Mouse (Mus musculus) megakaryocyte-erythroid progenitor cell, adult 5-6 weeks (primary cell): ENCODE data around the gene Mrpl2. TPM values are rescaled to one million over a fixed set of nuclear protein-coding genes. Genes with fewer than 3 reads are reported as not detected.
A peak's percentile ranks its signal among the peaks of the same experiment; 100 is the strongest.

ENCODE experiments used
- ATAC-seq: replicated peaks from 2 replicates; pipeline ENCODE4 v1.8.0; 2016; ENCODE audit warnings: mild to moderate bottlenecking, inconsistent platforms; ENCODE audit not compliant: severe bottlenecking, poor library complexity, low FRiP score, low TSS enrichment
- total RNA-seq, 2 experiments: library from RNA; stranded (forward) in 1 of 2; stranded (reverse) in 1 of 2; fragments of 200-1000, 215-1000 nt in 1 of 2; fragments of >200 nt in 1 of 2; fragmentation: Nextera tagmentation in 1 of 2; gene quantifications; 2 replicates each; pipeline ENCODE4 v1.2.3; 2014 to 2017

Gene Mrpl2
- total RNA-seq, 2 experiments from 2014 or later, result 97.0 to 190 TPM

DNA sequence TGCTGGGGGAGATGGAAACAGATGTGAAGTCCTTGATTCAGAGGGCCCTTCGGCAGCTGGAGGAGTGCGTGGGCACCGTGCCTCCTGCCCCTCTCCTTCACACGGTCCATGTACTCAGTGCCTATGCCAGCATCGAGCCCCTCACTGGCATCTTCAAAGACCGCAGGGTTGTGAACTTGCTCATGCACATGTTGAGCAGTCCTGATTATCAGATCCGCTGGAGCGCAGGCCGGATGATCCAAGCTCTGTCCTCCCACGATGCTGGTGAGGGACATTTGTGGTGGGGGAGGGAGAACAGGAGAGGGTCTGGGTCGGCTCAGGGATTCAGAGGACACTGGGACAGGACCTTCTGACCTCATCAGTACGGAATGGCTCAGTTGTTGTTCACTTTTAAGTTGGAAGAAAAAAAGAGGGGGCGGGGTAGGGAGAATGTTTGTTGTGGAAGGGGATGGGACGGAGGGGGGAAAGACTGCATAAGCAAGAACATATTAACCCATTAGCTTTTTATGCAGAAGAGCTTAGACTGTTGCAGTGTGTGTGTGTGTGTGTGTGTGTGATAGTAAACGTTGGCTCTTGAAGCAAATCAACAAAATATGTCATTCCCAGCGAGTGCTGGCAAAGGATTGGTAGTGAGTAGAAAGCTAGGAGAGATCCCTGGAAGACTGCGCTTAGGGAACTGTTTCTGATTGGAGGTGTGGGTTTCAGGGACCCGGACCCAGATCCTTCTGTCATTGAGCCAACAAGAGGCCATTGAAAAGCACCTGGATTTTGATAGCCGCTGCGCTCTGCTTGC, 5.9 kb downstream of the Mrpl2 start:
- no peak for ATAC-seq

DNA sequence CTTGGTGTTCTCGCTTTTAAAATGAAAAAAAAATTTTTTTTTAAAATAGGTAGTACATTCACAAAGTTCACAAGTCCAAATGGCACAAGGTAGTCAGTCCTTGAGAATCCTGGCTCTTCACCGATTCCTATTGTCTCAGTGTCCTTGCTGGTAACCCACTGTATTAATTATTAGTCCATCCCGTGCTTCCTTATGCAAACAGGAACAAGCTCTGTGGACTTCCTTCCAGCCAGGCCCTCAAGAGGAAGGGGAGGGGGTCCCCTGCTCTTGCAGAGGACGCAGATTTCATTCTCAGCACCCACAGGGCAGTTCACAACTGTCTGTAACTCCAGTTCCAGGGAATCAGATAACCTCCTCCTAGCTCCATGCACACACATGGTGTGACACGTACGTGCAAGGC, 10.0 kb downstream of the Mrpl2 start:
- ATAC-seq, result no peak

DNA sequence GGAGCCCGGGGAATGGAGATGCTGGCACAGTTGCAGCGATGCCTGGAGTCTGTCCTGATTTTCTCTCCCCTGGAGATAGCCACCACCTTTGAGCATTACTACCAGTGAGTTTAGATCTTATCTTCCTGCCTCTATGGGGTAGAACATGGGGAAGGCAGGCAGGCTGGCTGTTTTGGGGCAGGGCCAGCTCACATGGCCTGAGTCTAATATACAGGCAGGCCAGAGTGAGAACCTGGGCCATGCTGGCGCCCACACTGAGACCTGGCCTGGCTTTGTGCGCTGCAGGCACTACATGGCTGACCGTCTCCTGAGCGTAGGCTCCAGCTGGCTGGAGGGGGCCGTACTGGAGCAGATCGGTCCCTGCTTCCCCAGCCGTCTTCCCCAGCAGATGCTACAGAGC, 15.3 kb downstream of the Mrpl2 start:
- no peak for ATAC-seq

DNA sequence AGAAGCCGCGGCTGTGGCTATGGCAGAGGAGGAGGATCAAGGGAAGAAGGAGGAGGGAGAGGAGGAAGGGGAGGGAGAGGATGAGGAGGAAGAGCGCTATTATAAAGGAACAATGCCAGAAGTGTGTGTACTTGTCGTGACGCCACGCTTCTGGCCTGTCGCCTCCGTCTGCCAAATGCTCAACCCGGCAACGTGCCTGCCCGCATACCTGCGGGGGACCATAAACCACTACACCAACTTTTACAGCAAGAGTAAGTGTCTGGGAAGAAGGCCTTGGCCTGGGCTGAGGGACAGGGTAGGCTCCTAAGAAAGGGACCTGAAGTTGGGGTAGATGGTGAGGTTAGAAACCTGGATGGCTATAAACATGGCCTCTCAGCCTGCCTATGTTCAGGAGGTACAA, 16.0 kb downstream of the Mrpl2 start:
- ATAC-seq, result no peak

DNA sequence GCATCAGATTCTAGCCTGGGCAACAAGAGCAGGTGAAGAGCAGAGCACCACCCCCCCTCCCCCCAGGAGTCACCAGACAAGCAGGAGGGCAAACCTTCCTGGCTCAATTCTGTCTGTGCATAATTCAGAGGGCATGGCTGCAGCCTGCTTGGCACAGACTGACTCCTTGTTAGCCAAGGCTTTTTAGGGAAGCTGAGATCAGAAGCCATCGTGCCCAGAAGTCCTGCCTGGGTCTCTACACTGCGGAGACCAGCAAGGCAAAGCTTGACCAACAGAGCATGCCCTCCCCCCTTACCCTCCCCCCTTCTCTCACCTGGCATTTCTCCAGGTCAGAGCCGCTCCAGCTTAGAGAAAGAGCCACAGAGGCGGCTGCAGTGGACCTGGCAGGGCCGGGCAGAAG, 16.7 kb downstream of the Mrpl2 start:
- no peak for ATAC-seq

- ATAC-seq, result no peak
Measured at GRCm38 (mm10) chr17:46667712-46668111, 21.7 kb downstream of the Mrpl2 start.

GRCm38 (mm10) chr17:46669911-46670310, 23.9 kb downstream of the Mrpl2 start:
- no peak for ATAC-seq

- peak; percentile 98 for ATAC-seq
Measured at GRCm38 (mm10) chr17:46673850-46674529, 28.0 kb downstream of the Mrpl2 start, which contains the start of gene Rrp36. Rrp36 (minus strand) TSS chr17:46674352.

DNA sequence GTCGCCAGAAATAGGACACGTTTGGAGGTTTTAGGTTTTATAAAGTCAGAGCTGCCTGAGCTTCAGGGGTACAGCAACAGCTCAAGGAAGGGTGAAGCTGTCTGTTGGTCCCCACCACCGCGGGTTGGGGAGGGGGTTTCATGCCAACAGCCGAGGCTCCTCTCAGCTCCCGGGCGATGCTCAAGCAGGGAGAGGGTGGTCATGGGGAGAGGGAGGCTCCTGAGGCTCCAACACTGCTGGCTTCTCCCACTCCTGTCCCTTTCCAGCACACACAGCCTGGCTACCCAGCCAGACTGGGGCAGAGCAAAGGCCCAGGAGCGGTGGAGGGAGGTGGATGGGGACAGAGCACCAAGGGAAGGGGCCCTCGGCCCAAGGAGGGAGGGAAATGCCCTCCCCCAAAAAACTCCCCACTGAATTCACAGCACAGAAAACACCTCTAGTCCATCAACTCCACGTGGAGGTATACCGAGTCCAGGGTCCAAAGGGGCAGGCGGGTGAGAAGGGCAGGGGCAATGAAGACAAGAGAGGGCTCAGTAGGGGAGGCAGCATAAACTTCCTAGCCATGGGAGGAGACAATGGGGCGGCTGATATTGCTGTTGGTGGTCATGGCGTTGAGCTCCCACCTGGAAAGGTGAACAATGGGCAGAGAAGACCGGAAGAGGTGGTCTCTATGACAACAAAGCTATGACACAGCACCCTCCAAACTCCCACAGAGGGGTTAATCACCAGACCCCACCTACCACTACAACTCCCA, 28.7 kb downstream of the Mrpl2 start:
- peak; percentile 11; the same call in 1 of the 2 replicates for ATAC-seq

GRCm38 (mm10) chr17:46678416-46678815, 32.4 kb downstream of the Mrpl2 start, which contains the start of gene Mea1:
Mea1 (plus strand) TSS chr17:46678793.
- ATAC-seq, result no peak

- no peak for ATAC-seq
Measured at GRCm38 (mm10) chr17:46678911-46679310, 32.9 kb downstream of the Mrpl2 start.

DNA sequence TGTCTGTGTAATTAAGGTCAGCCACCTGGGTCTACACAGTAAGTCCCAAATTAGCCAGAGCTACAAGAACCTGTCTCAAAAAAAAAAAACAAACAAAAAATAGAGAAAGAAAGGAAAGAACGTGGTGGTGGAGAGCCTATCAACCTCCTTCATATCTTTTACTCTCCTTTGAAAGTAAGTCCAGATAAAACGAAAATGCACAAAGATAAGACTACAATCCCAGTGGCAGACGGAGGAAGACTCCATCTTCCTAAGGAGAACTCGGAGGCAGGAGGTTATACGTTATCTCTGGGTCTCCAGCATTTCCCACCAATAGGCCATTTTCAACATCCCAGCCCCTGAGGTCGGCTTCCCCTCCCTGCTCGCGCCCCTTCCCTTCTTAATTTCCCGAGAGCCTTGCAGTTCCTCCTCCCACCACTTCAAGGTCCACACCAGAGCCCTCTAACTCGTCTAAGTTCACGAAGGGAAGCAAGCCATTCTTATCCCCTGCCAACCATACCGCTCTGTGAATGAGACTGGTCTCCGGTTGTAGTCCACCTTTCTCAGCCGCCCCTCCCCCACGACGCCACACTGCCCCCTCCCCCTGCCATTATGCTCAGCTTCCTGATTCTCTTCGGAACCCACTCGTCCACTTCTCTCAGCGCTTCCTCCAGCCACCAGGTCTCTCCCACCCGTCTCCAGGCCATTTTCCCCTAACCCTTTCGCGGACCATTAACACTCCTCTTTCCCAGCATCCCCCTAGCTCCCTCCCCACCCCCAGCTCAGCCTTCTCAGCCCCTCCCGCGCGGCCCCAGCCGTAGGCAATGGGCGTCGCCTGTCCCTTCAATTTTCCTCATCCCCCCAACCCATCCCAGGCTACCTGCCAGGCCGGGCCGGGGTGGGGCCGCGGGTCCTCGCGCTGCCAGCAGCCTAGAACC, 34.1 kb downstream of the Mrpl2 start:
- no peak for ATAC-seq

- ATAC-seq, result peak; percentile 95
Measured at GRCm38 (mm10) chr17:46680760-46681373, 34.8 kb downstream of the Mrpl2 start, which contains the start of gene Klhdc3. Klhdc3 (minus strand) TSS chr17:46680914.

- no peak for ATAC-seq
Measured at GRCm38 (mm10) chr17:46681466-46682118, 35.6 kb downstream of the Mrpl2 start.

DNA sequence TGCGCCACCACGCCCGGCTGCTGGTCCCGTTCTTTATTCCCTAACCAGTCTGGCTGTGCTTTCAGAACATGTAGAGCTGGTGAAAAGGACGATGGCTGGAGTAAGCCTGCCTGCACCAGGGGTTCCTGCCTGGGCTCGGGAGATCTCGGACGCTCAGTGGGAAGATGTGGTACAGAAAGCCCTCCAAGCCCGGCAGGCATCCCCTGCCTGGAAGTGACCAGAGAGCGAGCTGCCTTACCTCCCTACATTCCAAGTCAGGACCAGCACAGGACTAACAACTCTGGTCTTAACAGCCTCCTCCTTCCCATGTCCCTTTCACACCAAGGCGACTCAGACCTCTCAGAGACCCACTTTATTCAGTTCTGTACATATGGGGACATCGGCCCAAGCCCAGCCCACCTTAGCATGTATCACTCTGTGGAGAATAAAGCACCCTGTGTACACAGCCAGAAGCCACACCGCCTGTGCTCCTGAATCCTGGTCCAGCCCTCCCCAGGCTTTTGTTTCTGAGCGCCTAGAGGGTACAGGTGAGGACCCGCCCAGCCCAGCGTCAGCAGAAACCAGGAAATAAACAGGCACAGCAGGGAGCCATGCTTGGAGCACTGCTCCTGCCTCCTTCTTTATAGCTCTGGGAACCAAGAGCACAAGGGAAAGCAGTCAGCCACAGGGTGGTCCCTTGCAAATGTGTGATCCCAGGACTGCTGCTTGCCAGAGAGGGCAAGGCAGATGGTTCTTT, 36.8 kb downstream of the Mrpl2 start:
- no peak for ATAC-seq

DNA sequence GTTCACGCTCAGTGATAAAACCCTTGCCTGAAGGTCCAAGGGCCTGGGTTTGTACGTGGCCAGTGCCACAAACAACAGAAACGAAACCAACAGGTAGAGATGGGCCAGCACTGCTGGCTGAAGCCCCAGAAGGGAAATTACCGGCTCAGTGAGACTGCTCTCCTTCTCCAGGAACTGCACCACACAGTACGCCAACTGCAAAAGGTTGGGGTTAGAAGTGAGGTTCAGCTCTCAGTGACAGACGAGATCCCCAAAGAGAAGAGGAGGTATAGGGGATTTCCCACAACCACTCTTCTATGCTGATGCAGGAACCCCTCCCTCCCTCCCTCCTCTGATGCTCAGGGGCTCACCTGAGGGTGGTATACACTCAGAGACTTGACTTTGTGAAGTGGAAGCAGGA, 39.9 kb downstream of the Mrpl2 start:
- ATAC-seq, result no peak

- ATAC-seq, result peak; percentile 92
Measured at GRCm38 (mm10) chr17:46690665-46691064, 44.6 kb downstream of the Mrpl2 start.

GRCm38 (mm10) chr17:46691390-46691789, 45.4 kb downstream of the Mrpl2 start:
- no peak for ATAC-seq
